Mouse (Mus musculus) neural tube, embryonic 15.5 days (tissue): ENCODE measurements around the gene Otop2. TPM values are rescaled to one million over a fixed set of nuclear protein-coding genes. Genes with fewer than 3 reads are reported as not detected.

Experiments
- ATAC-seq: fragments of 200-750 bp; cut with Nextera tagmentation; 2 replicates; pipeline ENCODE4 v1.8.0; 2017; ENCODE audit warnings: mild to moderate bottlenecking, moderate TSS enrichment, moderate library complexity; ENCODE audit not compliant: low FRiP score
- H3K27ac ChIP-seq: fragments of 300-500 bp; sonication (generic); replicated peaks from 2 replicates; pipeline ENCODE4 v1.5.1; 2015; ENCODE audit warnings: mild to moderate bottlenecking, inconsistent platforms
- H3K27me3 ChIP-seq: fragments of 300-500 bp; sonication (generic); replicated peaks from 2 replicates; pipeline ENCODE4 v1.6.1; 2015; ENCODE audit warnings: inconsistent platforms
- H3K36me3 ChIP-seq: fragments of 300-500 bp; sonication (generic); 2 replicates; pipeline ENCODE4 v1.6.1; 2015; ENCODE audit warnings: inconsistent platforms
- H3K4me1 ChIP-seq: fragments of 300-500 bp; sonication (generic); 2 replicates; pipeline ENCODE4 v1.6.1; 2015; ENCODE audit warnings: inconsistent platforms
- H3K4me2 ChIP-seq: fragments of 300-500 bp; sonication (generic); 2 replicates; pipeline ENCODE4 v1.6.1; 2015; ENCODE audit warnings: inconsistent platforms, mild to moderate bottlenecking, moderate library complexity
- H3K4me3 ChIP-seq: fragments of 300-500 bp; sonication (generic); replicated peaks from 2 replicates; pipeline ENCODE4 v1.5.1; 2015; ENCODE audit warnings: mild to moderate bottlenecking, inconsistent platforms
- H3K9ac ChIP-seq: fragments of 300-500 bp; sonication (generic); replicated peaks from 2 replicates; pipeline ENCODE4 v1.6.1; 2015; ENCODE audit warnings: mild to moderate bottlenecking, inconsistent platforms
- H3K9me3 ChIP-seq: fragments of 300-500 bp; sonication (generic); replicated peaks from 2 replicates; pipeline ENCODE4 v1.6.1; 2016; ENCODE audit warnings: inconsistent platforms
- WGBS: fragments of 180-500 bp; shearing (Covaris S2); methylation state at CpG from one replicate; pipeline ENCODE4 v1.1.7; 2015; ENCODE audit warnings: mixed read lengths; 5-methylcytosine and 5-hydroxymethylcytosine counted together
- polyA plus RNA-seq: library from polyadenylated mRNA; unstranded; fragments of >200 nt; fragmentation: Nextera tagmentation; extraction: Ambion mirVana; gene quantifications from 2 replicates; pipeline ENCODE4 v1.2.1, GENCODE M21; 2015

Otop2 gene
- polyA plus RNA-seq, 1 experiment from 2014 or later = 0.15 TPM

DNA sequence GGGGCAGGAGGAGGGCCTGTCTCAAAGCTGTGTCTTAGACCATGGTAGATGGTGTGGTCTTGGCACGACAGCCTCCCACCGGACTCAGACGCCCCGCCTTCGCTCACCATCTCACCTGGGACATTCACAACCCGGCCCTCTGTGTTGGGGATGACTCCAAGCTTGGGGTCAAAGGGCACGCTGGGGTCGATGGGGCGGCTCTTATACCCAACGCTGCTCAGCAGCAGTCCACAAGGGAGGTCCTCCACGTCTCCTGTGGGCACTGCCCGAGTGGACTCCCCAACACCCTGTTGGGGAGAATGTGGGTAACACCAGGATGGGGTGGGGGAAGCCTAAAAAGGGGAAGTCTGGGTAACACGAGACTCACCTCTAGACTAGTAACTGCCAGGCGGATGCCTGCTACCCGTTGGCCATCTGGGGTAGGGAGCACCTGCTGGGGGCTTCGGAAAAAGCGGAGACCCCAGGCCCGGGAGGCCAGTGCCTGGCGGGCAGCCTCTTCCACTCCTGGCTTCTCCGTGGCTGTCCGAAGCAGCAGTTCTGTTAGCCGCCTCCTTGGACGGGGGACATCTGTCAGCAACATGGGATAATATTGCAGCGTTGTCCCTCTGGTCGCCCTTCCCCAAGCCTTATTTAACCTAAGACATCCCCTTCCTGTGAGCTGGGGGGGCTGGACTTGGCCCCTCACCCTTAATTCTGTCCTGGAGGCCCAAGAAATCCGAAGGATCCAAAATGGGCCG, 37.5 kb upstream of the Otop2 start:
- no peak for ATAC-seq
- Histone ChIP-seq H3K9ac (no peak overlapping the region), H3K4me2 (no peak overlapping the region), H3K36me3 (peaks cover 22% of the 10 kb centered on the region), H3K27me3 (peaks cover 53% of the 10 kb centered on the region), H3K27ac (no peak overlapping the region), H3K4me3 (no peak overlapping the region), H3K9me3 (no peaks in the 10 kb centered on the region), H3K4me1 (peaks cover 28% of the 10 kb centered on the region)
- WGBS = 95% methylated on average over 27 of the region's 27 CpGs

DNA sequence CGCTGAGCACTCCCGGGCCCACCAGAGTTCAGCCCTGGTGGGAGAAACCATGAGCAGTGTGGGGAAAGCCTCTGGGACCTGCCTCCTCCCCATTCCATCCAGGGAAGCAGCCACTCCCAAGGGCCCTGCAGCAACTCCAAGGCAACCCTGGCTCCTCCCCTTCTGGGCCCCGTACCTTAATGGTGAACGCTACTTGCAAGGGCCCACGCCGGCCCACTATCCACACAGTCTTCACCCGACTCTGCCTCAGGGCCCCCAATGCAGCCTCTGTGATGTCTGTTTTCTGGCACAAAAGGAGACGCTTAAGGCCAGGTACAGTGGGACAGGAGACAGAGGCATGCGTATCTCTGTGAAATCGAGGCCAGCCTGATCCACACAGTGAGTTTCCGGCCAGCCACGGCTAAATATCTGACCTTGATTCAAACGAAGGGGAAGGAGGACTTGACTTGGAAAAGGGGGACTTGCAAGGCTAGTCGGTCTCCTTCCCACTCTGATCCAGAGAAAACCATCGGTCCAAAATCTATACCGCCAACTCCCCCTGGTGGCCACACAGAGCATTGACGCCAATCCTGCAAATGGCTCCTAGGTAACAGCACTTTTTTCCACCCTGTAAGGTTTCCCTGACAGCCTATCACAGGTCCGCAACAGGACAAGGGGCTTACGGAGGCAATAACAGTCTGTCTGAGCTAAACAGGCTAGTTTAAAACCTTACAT, 36.7 kb upstream of the Otop2 start:
- no peak for ATAC-seq
- no peaks in the 10 kb centered on the region for H3K9me3 ChIP-seq
- WGBS = 32% methylated on average over 18 of the region's 19 CpGs

DNA sequence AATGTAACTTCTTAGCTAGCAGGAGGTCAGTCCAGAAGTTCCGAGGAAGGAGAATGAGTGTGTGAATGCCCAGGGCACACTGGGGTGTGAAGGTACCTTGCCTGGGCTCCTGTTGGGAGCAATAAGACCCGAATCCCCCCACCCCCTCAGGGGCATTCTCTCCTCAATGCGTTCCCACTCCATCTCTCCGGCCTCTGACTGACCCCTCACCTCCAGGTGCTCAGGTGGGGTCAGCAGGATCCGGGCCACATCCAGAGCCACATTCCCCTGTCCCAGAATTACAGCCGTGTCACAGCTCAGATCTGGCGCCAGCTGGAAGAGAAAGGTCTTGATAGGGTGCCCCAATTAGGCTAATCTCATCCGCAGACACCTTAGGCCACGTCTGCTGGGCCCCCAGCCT, 35.9 kb upstream of the Otop2 start:
- no peaks in the 10 kb centered on the region for H3K9me3 ChIP-seq
- ATAC-seq = no peak
- H3K4me1 ChIP-seq = peaks cover 30% of the 10 kb centered on the region
- H3K27me3 ChIP-seq = peaks cover 38% of the 10 kb centered on the region
- H3K9ac ChIP-seq = no peak overlapping the region
- H3K27ac ChIP-seq = no peak overlapping the region
- H3K4me3 ChIP-seq = no peak overlapping the region
- WGBS = 85% methylated on average over 9 of the region's 9 CpGs
- no peak overlapping the region for H3K4me2 ChIP-seq
- peaks cover 22% of the 10 kb centered on the region for H3K36me3 ChIP-seq

More for the DNA sequence above, 36.7 kb upstream of the Otop2 start:
- H3K27ac ChIP-seq = no peak overlapping the region
- no peak overlapping the region for H3K4me3 ChIP-seq
- peaks cover 30% of the 10 kb centered on the region for H3K4me1 ChIP-seq
- H3K4me2 ChIP-seq = no peak overlapping the region
- peaks cover 22% of the 10 kb centered on the region for H3K36me3 ChIP-seq
- peaks cover 45% of the 10 kb centered on the region for H3K27me3 ChIP-seq
- no peak overlapping the region for H3K9ac ChIP-seq

DNA sequence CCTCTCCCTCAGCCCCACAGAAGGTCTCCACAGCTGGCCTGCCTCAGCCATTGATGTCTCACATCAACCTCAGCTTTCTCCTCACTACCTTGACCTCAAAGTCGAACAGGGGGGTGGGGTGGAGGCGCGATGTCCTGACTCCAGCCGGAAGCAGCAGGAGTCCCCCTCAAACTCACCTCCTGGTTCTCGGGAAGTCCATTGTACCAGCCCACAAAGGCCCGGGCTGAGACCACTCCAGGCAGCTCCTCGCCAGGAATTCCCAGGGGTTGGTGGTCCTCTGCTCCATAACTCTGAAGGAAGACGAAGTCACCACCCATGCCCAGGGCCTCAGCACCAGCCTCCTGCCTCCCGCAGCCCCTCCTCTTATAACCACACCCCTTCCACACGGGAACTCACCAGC, 35.5 kb upstream of the Otop2 start:
- H3K27ac ChIP-seq = no peak overlapping the region
- H3K9me3 ChIP-seq = no peaks in the 10 kb centered on the region

DNA sequence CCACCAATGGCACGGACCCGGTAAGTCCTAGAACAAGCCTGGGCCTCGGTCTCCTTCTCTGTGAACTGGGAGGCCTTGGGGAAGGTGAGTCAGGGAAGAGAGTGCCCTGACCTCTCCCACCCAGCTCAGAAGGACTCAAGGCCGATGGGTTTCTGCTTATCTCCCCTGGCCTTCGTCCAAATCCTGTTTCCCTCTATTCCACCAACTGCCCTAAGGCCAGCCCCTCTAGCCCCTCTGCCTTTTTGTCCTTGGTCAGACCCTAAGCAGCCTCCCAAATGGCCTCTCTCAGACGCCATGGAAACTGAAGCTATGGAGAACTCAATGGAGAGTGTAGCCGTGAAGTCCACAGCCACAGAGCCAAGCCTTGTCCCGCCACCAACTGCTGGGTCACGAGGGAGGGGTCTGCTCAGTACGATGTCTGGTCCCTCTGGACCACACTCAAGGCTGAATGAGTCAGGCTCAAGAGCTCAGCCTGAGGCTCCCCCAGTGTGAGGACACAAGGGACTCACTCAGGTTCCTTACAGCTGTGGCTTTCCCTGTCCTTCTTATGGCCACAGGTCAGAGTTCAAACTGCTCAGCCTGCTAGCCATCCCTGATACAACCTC, 34.0 kb upstream of the Otop2 start:
- no peak overlapping the region for H3K27ac ChIP-seq
- H3K4me2 ChIP-seq = no peak overlapping the region
- no peak overlapping the region for H3K4me3 ChIP-seq
- WGBS = 74% methylated on average over 10 of the region's 10 CpGs
- peaks cover 28% of the 10 kb centered on the region for H3K4me1 ChIP-seq
- H3K9me3 ChIP-seq = no peaks in the 10 kb centered on the region
- no peak overlapping the region for H3K9ac ChIP-seq
- ATAC-seq = no peak
- H3K27me3 ChIP-seq = peaks cover 18% of the 10 kb centered on the region
- H3K36me3 ChIP-seq = peaks cover 20% of the 10 kb centered on the region

More for the DNA sequence above, 35.5 kb upstream of the Otop2 start:
- Histone ChIP-seq H3K9ac (no peak overlapping the region), H3K4me2 (no peak overlapping the region), H3K27me3 (peaks cover 33% of the 10 kb centered on the region), H3K4me1 (peaks cover 30% of the 10 kb centered on the region), H3K4me3 (no peak overlapping the region), H3K36me3 (peaks cover 22% of the 10 kb centered on the region)
- WGBS = 81% methylated on average over 10 of the region's 10 CpGs
- ATAC-seq = no peak

DNA sequence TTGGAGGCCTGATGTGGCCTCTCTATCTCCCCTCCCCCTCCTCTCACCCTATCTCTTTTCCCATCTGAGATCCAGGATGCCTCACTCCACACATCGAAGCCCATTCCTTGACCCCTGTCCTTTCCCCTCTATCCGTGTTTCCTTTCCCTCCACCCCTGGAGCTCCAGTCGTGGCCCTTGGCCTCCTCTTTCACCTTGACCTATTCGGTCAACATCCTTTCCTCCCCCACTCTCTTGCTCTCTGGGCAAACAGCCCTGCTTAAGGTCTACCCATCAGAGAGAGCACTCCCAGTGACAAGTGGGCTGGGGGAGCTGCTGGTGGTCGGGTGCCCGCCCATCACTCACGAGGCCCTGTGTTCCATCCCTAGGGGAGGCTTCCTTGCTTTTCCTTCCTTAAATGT, 33.2 kb upstream of the Otop2 start:
- H3K27ac ChIP-seq = no peak overlapping the region
- no peak overlapping the region for H3K4me2 ChIP-seq
- no peak overlapping the region for H3K4me3 ChIP-seq
- H3K9ac ChIP-seq = no peak overlapping the region
- H3K27me3 ChIP-seq = peaks cover 11% of the 10 kb centered on the region
- WGBS = 75% methylated on average over 7 of the region's 7 CpGs
- H3K4me1 ChIP-seq = peaks cover 30% of the 10 kb centered on the region
- no peak for ATAC-seq
- H3K36me3 ChIP-seq = peaks cover 13% of the 10 kb centered on the region
- no peaks in the 10 kb centered on the region for H3K9me3 ChIP-seq

DNA sequence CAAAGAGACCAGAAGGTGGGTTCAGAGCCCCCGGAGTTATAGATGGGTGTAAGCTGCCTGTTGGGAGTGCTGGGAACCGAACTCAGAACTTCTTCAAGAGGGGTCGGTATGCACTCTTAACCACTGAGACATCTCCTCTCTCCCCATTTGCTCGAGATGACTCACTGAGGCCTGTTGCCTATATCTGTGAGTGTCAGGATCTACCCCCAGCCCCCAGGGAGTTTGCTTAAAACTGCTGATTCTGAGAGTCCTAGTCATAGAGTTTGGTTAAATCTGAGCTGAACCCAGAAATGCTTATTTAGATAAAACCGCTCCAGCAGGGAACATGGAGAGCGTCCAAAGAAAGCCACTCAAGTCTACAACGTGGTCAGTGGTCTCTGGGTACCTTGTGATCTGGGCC, 32.8 kb upstream of the Otop2 start:
- Histone ChIP-seq H3K4me2 (no peak overlapping the region), H3K36me3 (peaks cover 8% of the 10 kb centered on the region), H3K9me3 (no peaks in the 10 kb centered on the region), H3K4me3 (no peak overlapping the region), H3K4me1 (peaks cover 30% of the 10 kb centered on the region), H3K9ac (no peak overlapping the region), H3K27ac (no peak overlapping the region), H3K27me3 (peaks cover 6% of the 10 kb centered on the region)
- 89% methylated on average over 7 of the region's 7 CpGs for WGBS
- no peak for ATAC-seq

DNA sequence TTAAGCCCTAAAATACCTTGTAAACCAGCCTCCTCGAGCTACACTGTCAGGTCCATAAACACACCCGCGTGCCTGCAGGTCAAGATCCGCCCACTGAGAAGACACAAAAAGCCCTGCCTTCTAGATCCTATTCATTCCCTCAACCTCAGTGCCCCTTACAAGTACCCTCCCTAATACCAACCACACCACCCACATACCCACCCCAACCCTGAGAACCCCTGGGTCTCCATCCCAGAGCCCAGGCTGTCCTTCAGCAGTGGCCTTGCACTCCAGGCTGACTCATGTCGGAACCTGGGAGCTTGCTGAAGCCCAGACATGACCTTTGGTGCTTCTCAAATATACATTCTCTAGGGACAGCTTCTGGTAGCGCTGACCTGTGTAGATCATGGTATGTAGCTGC, 32.2 kb upstream of the Otop2 start:
- no peak overlapping the region for H3K27ac ChIP-seq
- no peak overlapping the region; the same call in 1 of the 2 replicates for H3K4me2 ChIP-seq
- no peak overlapping the region for H3K4me3 ChIP-seq
- no peak overlapping the region for H3K9ac ChIP-seq
- 83% methylated on average over 6 of the region's 6 CpGs for WGBS
- peaks cover 30% of the 10 kb centered on the region for H3K4me1 ChIP-seq
- ATAC-seq = no peak
- peaks cover under 1% of the 10 kb centered on the region; the same call in 1 of the 2 replicates for H3K27me3 ChIP-seq
- H3K9me3 ChIP-seq = no peaks in the 10 kb centered on the region
- H3K36me3 ChIP-seq = 0 out of 2 replicates have a peak, but pooled peaks cover 5% of the 10 kb centered on the region

DNA sequence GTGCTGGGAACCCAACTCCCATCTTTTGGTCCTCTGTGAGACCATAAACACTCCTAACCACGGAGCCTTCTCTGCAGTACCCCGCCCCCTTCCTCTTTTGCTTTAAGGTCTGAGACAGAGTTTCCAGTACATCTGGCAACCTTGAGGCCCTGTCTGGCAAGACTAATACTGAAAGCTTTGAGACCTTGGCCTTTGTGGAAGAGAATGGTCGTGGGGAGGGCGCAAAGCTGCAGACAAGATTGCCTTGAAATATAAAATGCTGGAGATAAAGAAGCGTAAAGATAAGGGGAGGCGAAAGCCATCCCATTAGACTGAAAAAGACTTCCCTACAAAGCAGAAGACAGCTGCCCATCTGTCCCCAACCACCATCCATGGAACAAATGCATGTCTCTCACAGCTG, 31.5 kb upstream of the Otop2 start:
- 0 out of 2 replicates have a peak overlapping the region, but pooled peaks have one; percentile 6 for H3K9ac ChIP-seq
- no peak overlapping the region for H3K27ac ChIP-seq

DNA sequence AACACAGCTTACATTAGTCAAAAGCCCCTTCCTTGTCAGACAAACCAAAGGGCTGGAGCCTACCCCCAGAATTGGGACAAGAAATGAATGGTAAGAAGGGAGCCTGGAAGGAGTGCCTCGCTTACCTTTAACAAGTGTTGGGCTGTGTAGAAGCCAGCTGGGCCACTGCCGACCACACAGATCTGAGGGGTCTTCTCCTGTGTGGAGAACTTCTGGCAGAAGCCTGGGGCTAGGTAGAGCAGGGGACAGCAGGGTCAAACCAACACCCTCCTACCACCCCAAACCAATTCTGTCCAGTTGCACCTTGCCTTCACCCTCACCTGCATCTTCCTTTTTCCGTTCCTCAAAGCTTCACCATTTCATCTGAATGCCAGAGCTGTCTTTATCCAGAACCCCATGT, 31.0 kb upstream of the Otop2 start:
- Histone ChIP-seq H3K4me3 (peak overlapping the region; percentile 58), H3K4me2 (peak overlapping the region; percentile 83), H3K36me3 (0 out of 2 replicates have a peak, but pooled peaks cover 5% of the 10 kb centered on the region), H3K27ac (peak overlapping the region; percentile 89), H3K4me1 (peaks cover 30% of the 10 kb centered on the region), H3K9me3 (no peaks in the 10 kb centered on the region), H3K27me3 (no peaks in the 10 kb centered on the region), H3K9ac (peak overlapping the region; percentile 78)
- no peak for ATAC-seq
- WGBS = 57% methylated on average over 3 of the region's 3 CpGs

More for the DNA sequence above, 31.5 kb upstream of the Otop2 start:
- Histone ChIP-seq H3K36me3 (0 out of 2 replicates have a peak, but pooled peaks cover 5% of the 10 kb centered on the region), H3K9me3 (no peaks in the 10 kb centered on the region), H3K4me1 (peaks cover 30% of the 10 kb centered on the region), H3K4me3 (peak overlapping the region; percentile 58; the same call in 1 of the 2 replicates), H3K27me3 (no peaks in the 10 kb centered on the region), H3K4me2 (peak overlapping the region; percentile 83)
- 82% methylated on average over 6 of the region's 6 CpGs for WGBS
- no peak for ATAC-seq

DNA sequence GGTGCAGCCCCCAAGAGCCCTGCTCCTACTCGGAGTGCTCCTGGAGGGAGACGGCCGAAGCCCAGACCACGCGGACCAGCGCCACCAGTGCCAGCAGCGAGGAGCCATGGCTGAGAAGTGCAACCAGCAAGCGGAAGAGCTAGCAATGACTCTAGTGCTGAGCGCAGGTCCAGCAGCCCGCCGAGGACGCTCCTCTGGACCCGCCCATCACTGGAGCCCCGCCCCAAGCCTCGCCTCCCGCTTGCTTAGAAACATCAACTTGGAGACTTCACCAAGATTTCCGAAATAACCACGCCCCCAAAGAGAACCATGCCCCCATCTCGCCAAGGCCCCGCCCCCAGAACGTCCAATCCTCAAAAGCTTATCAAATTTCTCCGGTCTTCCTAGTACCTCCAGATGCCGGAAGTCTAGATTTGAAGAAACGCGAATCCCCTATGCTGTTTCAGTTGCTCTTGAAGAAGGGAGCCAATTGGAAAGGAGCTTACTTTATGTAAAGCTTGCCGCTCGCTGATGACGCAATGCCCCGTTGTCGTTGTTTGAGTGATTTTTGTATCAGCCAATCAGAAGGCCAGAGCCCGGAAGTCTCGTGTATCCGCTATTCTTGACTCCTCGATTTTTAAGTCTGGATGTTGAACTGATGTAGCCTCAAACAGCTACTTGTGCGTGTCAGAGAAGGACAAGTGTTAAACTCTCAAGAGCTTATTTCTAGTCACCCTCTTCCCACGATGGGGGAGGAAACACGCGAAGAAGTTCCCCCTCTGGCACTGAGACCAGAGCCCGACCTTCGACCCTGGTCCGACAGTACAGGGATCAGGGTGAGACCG, 30.0 kb upstream of the Otop2 start, which contains the start of gene Fdxr:
Fdxr (minus strand) TSS at position 271 of the 824 bp plus-strand sequence.
- Histone ChIP-seq H3K4me3 (peak within 1 kb of the TSS; percentile 58), H3K27ac (peak within 1 kb of the TSS; percentile 89), H3K36me3 (0 out of 2 replicates have a peak, but pooled peaks cover 3% of the 10 kb centered on the region), H3K9ac (peak within 1 kb of the TSS; percentile 78), H3K27me3 (no peaks in the 10 kb centered on the region), H3K4me2 (peak within 1 kb of the TSS; percentile 83), H3K9me3 (no peaks in the 10 kb centered on the region), H3K4me1 (peaks cover 30% of the 10 kb centered on the region)
- under 1% methylated on average over 42 of the region's 42 CpGs for WGBS
- ATAC-seq = peak; percentile 96
